Mouse (Mus musculus) lung, embryonic 14.5 days (tissue): ENCODE data around the gene Arhgap24. TPM values are rescaled to one million over a fixed set of nuclear protein-coding genes. Genes with fewer than 3 reads are reported as not detected.
A peak's percentile ranks its signal among the peaks of the same experiment; 100 is the strongest.

ENCODE experiments used
- ATAC-seq: fragments of 200-750 bp; cut with Nextera tagmentation; 2 replicates; pipeline ENCODE4 v1.8.0; 2017; ENCODE audit warnings: mild to moderate bottlenecking, moderate TSS enrichment, moderate library complexity; ENCODE audit not compliant: insufficient read depth
- DNase-seq: peaks from one replicate; pipeline ENCODE4 v3.0.0-alpha.2; 2015
- H3K27ac ChIP-seq: fragments of 300-500 bp; sonication (generic); 2 replicates; pipeline ENCODE4 v1.5.1; 2014; ENCODE audit warnings: low read depth, mild to moderate bottlenecking, moderate library complexity
- H3K27me3 ChIP-seq: fragments of 300-500 bp; sonication (generic); 2 replicates; pipeline ENCODE4 v1.6.1; 2014; ENCODE audit warnings: low read length, control low read depth; ENCODE audit not compliant: insufficient read depth
- H3K36me3 ChIP-seq: fragments of 300-500 bp; sonication (generic); 2 replicates; pipeline ENCODE4 v1.6.1; 2014; ENCODE audit warnings: control low read depth; ENCODE audit not compliant: insufficient read depth
- H3K4me1 ChIP-seq: fragments of 300-500 bp; sonication (generic); 2 replicates; pipeline ENCODE4 v1.6.1; 2014; ENCODE audit warnings: antibody characterized with exemption, control low read depth; ENCODE audit not compliant: insufficient read depth
- H3K4me2 ChIP-seq: fragments of 300-500 bp; sonication (generic); 2 replicates; pipeline ENCODE4 v1.6.1; 2014; ENCODE audit warnings: mild to moderate bottlenecking
- H3K4me3 ChIP-seq: fragments of 300-500 bp; sonication (generic); 2 replicates; pipeline ENCODE4 v1.5.1; 2014; ENCODE audit warnings: low read depth, low read length
- H3K9ac ChIP-seq: fragments of 300-500 bp; sonication (generic); 2 replicates; pipeline ENCODE4 v1.6.1; 2014
- H3K9me3 ChIP-seq: fragments of 300-500 bp; sonication (generic); 2 replicates; pipeline ENCODE4 v1.6.1; 2016; ENCODE audit warnings: low read depth, low read length, control low read depth
- CTCF ChIP-seq: IDR thresholded peaks from 2 replicates; pipeline ENCODE4 v1.5.1; 2016; ENCODE audit warnings: antibody characterized with exemption, low read depth
- WGBS: fragments of 180-500 bp; shearing (Covaris S2); extraction: QIAGEN DNeasy Blood & Tissue Kit; methylation state at CpG from one replicate; pipeline ENCODE4 v1.1.7; 2014; 5-methylcytosine and 5-hydroxymethylcytosine counted together
- polyA plus RNA-seq: library from polyadenylated mRNA; unstranded; fragments of >200 nt; fragmentation: Nextera tagmentation; extraction: Ambion mirVana; gene quantifications from 2 replicates; pipeline ENCODE4 v1.2.1, GENCODE M21; 2014

The Arhgap24 gene
- polyA plus RNA-seq, 1 experiment from 2014 or later = 26.2 TPM

DNA sequence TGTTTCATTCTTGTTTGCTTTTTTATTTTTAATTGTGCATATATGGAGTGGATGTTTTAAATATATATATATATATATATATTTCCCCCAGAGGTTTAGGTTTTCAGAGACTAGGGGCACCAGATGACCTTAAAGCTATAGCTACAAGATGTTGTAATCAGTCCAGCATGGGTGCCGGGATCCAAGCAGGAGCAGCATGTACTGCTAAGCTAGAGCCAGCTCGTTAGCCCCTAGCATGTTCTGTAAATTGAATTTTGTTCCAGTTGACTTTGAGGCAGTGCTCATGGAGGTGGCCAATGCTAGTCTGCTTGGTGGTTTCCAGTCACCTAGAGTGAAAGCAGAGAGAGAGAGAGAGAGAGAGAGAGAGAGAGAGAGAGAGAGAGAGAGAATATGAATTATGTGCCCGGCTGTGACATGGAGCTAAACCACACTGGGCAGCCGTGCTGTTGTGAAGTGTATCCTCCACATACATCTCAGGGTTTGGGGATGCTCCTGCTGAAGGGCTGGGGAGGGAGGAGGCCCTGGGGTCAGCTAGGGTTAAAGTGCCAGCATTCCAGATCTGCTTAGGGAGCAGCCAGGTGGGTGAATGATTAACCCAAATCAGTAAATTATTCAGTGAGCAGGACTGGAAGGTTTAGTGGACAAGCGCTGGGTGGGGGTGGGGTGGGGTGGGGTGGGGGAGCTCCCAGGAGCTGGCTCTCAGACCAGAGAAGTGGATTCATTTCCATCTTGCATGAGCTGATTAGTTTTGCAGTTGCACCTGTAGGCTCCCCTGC, 362.9 kb downstream of the Arhgap24 start:
- Histone ChIP-seq H3K27ac (no peak overlapping the region), H3K9me3 (no peaks in the 10 kb centered on the region), H3K27me3 (no peaks in the 10 kb centered on the region), H3K4me3 (no peak overlapping the region), H3K36me3 (no peaks in the 10 kb centered on the region), H3K4me2 (peak overlapping the region; percentile 73), H3K4me1 (no peaks in the 10 kb centered on the region), H3K9ac (no peak overlapping the region)
- TF ChIP-seq CTCF = no peak
- DNase-seq (peak; percentile 34), ATAC-seq (no peak)
- WGBS = 26% methylated on average over 5 of the region's 5 CpGs

- peak overlapping the region; percentile 66 for H3K27ac ChIP-seq
- H3K4me1 ChIP-seq = no peaks in the 10 kb centered on the region
Observed at GRCm38 (mm10) chr5:102844731-102845598, 363.8 kb downstream of the Arhgap24 start.

GRCm38 (mm10) chr5:102845800-102846199, 364.6 kb downstream of the Arhgap24 start:
- WGBS = 12% methylated on average over 11 of the region's 11 CpGs
- no peak for DNase-seq
- ATAC-seq = no peak

More at GRCm38 (mm10) chr5:102844731-102845598, 363.8 kb downstream of the Arhgap24 start:
- no peaks in the 10 kb centered on the region for H3K9me3 ChIP-seq
- no peaks in the 10 kb centered on the region for H3K27me3 ChIP-seq
- 1% methylated on average over 21 of the region's 21 CpGs for WGBS
- DNase-seq (peak; percentile 88), ATAC-seq (peak; percentile 95)
- H3K9ac ChIP-seq = peak overlapping the region; percentile 48
- no peaks in the 10 kb centered on the region for H3K36me3 ChIP-seq
- H3K4me3 ChIP-seq = peak overlapping the region; percentile 30
- 0 out of 2 replicates have a peak, but pooled peaks have one; percentile 25 for TF ChIP-seq CTCF
- peak overlapping the region; percentile 73 for H3K4me2 ChIP-seq

GRCm38 (mm10) chr5:102847859-102848258, 366.7 kb downstream of the Arhgap24 start:
- Histone ChIP-seq H3K27me3 (no peaks in the 10 kb centered on the region), H3K4me2 (no peak overlapping the region), H3K9me3 (no peaks in the 10 kb centered on the region), H3K9ac (no peak overlapping the region), H3K4me3 (no peak overlapping the region), H3K36me3 (no peaks in the 10 kb centered on the region), H3K27ac (peak overlapping the region; percentile 7; the same call in 1 of the 2 replicates), H3K4me1 (no peaks in the 10 kb centered on the region)
- TF ChIP-seq CTCF = no peak
- ATAC-seq (no peak), DNase-seq (no peak)
- WGBS = 39% methylated on average over 4 of the region's 4 CpGs

More at GRCm38 (mm10) chr5:102845800-102846199, 364.6 kb downstream of the Arhgap24 start:
- Histone ChIP-seq H3K9me3 (no peaks in the 10 kb centered on the region), H3K4me1 (no peaks in the 10 kb centered on the region), H3K36me3 (no peaks in the 10 kb centered on the region), H3K4me3 (peak overlapping the region; percentile 30), H3K4me2 (peak overlapping the region; percentile 73), H3K27me3 (no peaks in the 10 kb centered on the region), H3K27ac (0 out of 2 replicates have a peak overlapping the region, but pooled peaks have one; percentile 10), H3K9ac (0 out of 2 replicates have a peak overlapping the region, but pooled peaks have one; percentile 48)
- TF ChIP-seq CTCF = no peak

- DNase-seq (peak; percentile 67), ATAC-seq (peak; percentile 47)
- Histone ChIP-seq H3K27ac (no peak overlapping the region), H3K27me3 (no peaks in the 10 kb centered on the region), H3K4me2 (no peak overlapping the region), H3K9ac (no peak overlapping the region), H3K36me3 (no peaks in the 10 kb centered on the region), H3K4me1 (no peaks in the 10 kb centered on the region), H3K4me3 (no peak overlapping the region), H3K9me3 (no peaks in the 10 kb centered on the region)
- TF ChIP-seq CTCF = no peak
- 43% methylated on average over 2 of the region's 2 CpGs for WGBS
Observed at GRCm38 (mm10) chr5:102851761-102852160, 370.6 kb downstream of the Arhgap24 start.

GRCm38 (mm10) chr5:102853750-102854149, 372.6 kb downstream of the Arhgap24 start:
- DNase-seq = no peak
- Histone ChIP-seq H3K27me3 (no peaks in the 10 kb centered on the region), H3K36me3 (no peaks in the 10 kb centered on the region), H3K4me3 (no peak overlapping the region), H3K9me3 (no peaks in the 10 kb centered on the region), H3K9ac (no peak overlapping the region), H3K4me2 (no peak overlapping the region), H3K27ac (no peak overlapping the region), H3K4me1 (no peaks in the 10 kb centered on the region)
- ATAC-seq = no peak
- no peak for TF ChIP-seq CTCF
- WGBS = 81% methylated on average over 1 of the region's 1 CpGs

DNA sequence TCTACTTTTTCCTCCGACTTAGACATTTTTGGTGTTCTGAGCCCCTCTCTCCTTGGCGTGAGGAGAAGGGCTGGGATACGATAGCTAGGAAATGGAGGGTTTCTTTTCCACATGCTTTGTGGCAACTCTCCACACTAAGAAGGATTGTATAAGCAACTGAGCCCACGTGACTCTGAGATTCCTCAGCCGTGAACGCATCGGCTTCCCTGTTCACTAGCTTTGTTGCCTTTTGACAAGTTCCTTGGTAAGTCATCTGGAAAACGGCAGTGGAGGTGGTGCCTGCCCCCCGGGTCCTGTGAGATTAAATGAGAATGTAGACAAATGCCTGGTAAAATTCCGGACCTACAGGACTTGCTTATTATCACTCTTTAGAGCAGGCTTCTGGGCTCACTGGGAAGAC, 374.6 kb downstream of the Arhgap24 start:
- no peak overlapping the region for H3K4me2 ChIP-seq
- no peak overlapping the region for H3K9ac ChIP-seq
- TF ChIP-seq CTCF = no peak
- 34% methylated on average over 10 of the region's 10 CpGs for WGBS
- no peaks in the 10 kb centered on the region for H3K4me1 ChIP-seq
- no peaks in the 10 kb centered on the region for H3K36me3 ChIP-seq
- DNase-seq (peak; percentile 64), ATAC-seq (peak; percentile 58; the same call in 1 of the 2 replicates)
- no peak overlapping the region for H3K27ac ChIP-seq
- no peaks in the 10 kb centered on the region for H3K27me3 ChIP-seq
- H3K4me3 ChIP-seq = no peak overlapping the region
- no peaks in the 10 kb centered on the region for H3K9me3 ChIP-seq
